Mouse (Mus musculus): ENCODE results near the gene Dhx35.

Gene Dhx35

GRCm38 (mm10) chr2:158794494-158795004 is at the start of gene Dhx35:
Dhx35 (plus strand) TSS chr2:158794807.
- peak; percentile 91 to 92 for DNase-seq

- peak; percentile 58 to 64 for DNase-seq
Measured at GRCm38 (mm10) chr2:158745049-158745482, 49.5 kb upstream of the Dhx35 start.

GRCm38 (mm10) chr2:158746164-158746563 is 48.4 kb upstream of the Dhx35 start:
- no peak for DNase-seq

- no peak for DNase-seq
Measured at GRCm38 (mm10) chr2:158749366-158749765, 45.2 kb upstream of the Dhx35 start.

- no peak for DNase-seq
Measured at GRCm38 (mm10) chr2:158760231-158760630, 34.4 kb upstream of the Dhx35 start.

- DNase-seq: no peak
Measured at GRCm38 (mm10) chr2:158762339-158762738, 32.3 kb upstream of the Dhx35 start.

GRCm38 (mm10) chr2:158767742-158768339 is 26.8 kb upstream of the Dhx35 start, which contains the start of gene Fam83d:
Fam83d (plus strand) TSS chr2:158768093.
- peak; percentile 96 to 98 for DNase-seq

- peak; percentile 64 to 76 for DNase-seq
Measured at GRCm38 (mm10) chr2:158768350-158768749, 26.3 kb upstream of the Dhx35 start.

GRCm38 (mm10) chr2:158768771-158769170 is 25.8 kb upstream of the Dhx35 start:
- no peak for DNase-seq

GRCm38 (mm10) chr2:158770126-158770757 is 24.4 kb upstream of the Dhx35 start:
- DNase-seq: no peak

GRCm38 (mm10) chr2:158771066-158771763 is 23.4 kb upstream of the Dhx35 start:
- DNase-seq: peak; percentile 20 to 43

- no peak for DNase-seq
Measured at GRCm38 (mm10) chr2:158772808-158773207, 21.8 kb upstream of the Dhx35 start.

- no peak for DNase-seq
Measured at GRCm38 (mm10) chr2:158774886-158775285, 19.7 kb upstream of the Dhx35 start.

- no peak for DNase-seq
Measured at GRCm38 (mm10) chr2:158776716-158777115, 17.9 kb upstream of the Dhx35 start.

- DNase-seq: no peak
Measured at GRCm38 (mm10) chr2:158777490-158777889, 17.1 kb upstream of the Dhx35 start.

- no peak for DNase-seq
Measured at GRCm38 (mm10) chr2:158778349-158778748, 16.3 kb upstream of the Dhx35 start.

GRCm38 (mm10) chr2:158781126-158781525 is 13.5 kb upstream of the Dhx35 start:
- DNase-seq: no peak

- DNase-seq: no peak
Measured at GRCm38 (mm10) chr2:158786927-158787795, 7.4 kb upstream of the Dhx35 start.

- no peak for DNase-seq
Measured at GRCm38 (mm10) chr2:158795043-158795442, 436 bp downstream of the Dhx35 start.

- DNase-seq: no peak
Measured at GRCm38 (mm10) chr2:158795875-158796274, 1.3 kb downstream of the Dhx35 start.

GRCm38 (mm10) chr2:158799328-158799727 is 4.7 kb downstream of the Dhx35 start:
- no peak for DNase-seq

- DNase-seq: no peak
Measured at GRCm38 (mm10) chr2:158800788-158801187, 6.2 kb downstream of the Dhx35 start.

- no peak for DNase-seq
Measured at GRCm38 (mm10) chr2:158803575-158803974, 9.0 kb downstream of the Dhx35 start.

Measured in thymus, postnatal 36 days (tissue).